Mouse (Mus musculus) myocyte (in vitro differentiated cells): ENCODE data around the gene Tmem25. TPM values are rescaled to one million over a fixed set of nuclear protein-coding genes. Genes with fewer than 3 reads are reported as not detected.

Experiments used
- H3K27me3 ChIP-seq: one replicate; pipeline ENCODE4 v1.6.1; 2011; ENCODE audit not compliant: control insufficient read depth, insufficient read depth, insufficient read length
- H3K36me3 ChIP-seq: one replicate; pipeline ENCODE4 v1.6.1; 2011; ENCODE audit not compliant: control insufficient read depth, insufficient read depth
- H3K4me2 ChIP-seq: one replicate; pipeline ENCODE4 v1.6.1; 2011; ENCODE audit warnings: low read depth, control low read depth
- H3K4me3 ChIP-seq: one replicate; pipeline ENCODE4 v1.5.1; 2011; ENCODE audit warnings: mild to moderate bottlenecking, control low read depth, moderate library complexity
- H3K79me2 ChIP-seq: one replicate; pipeline ENCODE4 v1.6.1; 2011; ENCODE audit not compliant: control insufficient read depth, insufficient read depth
- H3ac ChIP-seq: one replicate; pipeline ENCODE4 v1.6.1; 2011; ENCODE audit not compliant: control insufficient read depth, insufficient read length
- CEBPB ChIP-seq: IDR thresholded peaks from 2 replicates; pipeline ENCODE4 v1.6.1; 2011; ENCODE audit warnings: mild to moderate bottlenecking, moderate library complexity; ENCODE audit not compliant: poor library complexity, insufficient read depth, severe bottlenecking
- E2F4 ChIP-seq: IDR thresholded peaks from one replicate; pipeline ENCODE4 v1.6.1; 2011; ENCODE audit warnings: mild to moderate bottlenecking, control low read depth, moderate library complexity; ENCODE audit not compliant: insufficient read depth
- MAX ChIP-seq: IDR thresholded peaks from one replicate; pipeline ENCODE4 v1.6.1; 2011; ENCODE audit warnings: low read depth, mild to moderate bottlenecking, control low read depth
- MYOD1 ChIP-seq, 3 experiments: IDR thresholded peaks; one replicate each; pipeline ENCODE4 v1.6.1; 2011; ENCODE audit warnings: control low read depth in 2 of 3, low read depth in 2 of 3, mild to moderate bottlenecking in 2 of 3, moderate library complexity in 1 of 3; ENCODE audit not compliant: insufficient read length in 2 of 3, control insufficient read depth in 1 of 3
- MYOG ChIP-seq, 3 experiments: IDR thresholded peaks; one replicate each; pipeline ENCODE4 v1.6.1; 2011; ENCODE audit warnings: control low read depth in 2 of 3, low read depth in 2 of 3, mild to moderate bottlenecking in 2 of 3; ENCODE audit not compliant: insufficient read length in 2 of 3, control insufficient read depth in 1 of 3, insufficient read depth in 1 of 3
- POLR2A ChIP-seq: IDR thresholded peaks from one replicate; pipeline ENCODE4 v1.6.1; 2011; ENCODE audit warnings: low read depth, mild to moderate bottlenecking, control low read depth, moderate library complexity; ENCODE audit not compliant: insufficient read length
- POLR2AphosphoS2 ChIP-seq: IDR thresholded peaks from one replicate; pipeline ENCODE4 v1.6.1; 2011; ENCODE audit warnings: low read depth, control low read depth; ENCODE audit not compliant: insufficient read length
- REST ChIP-seq: IDR thresholded peaks from one replicate; pipeline ENCODE4 v1.6.1; 2011; ENCODE audit warnings: mild to moderate bottlenecking, control low read depth, moderate library complexity; ENCODE audit not compliant: insufficient read depth, insufficient read length
- SRF ChIP-seq: IDR thresholded peaks from one replicate; pipeline ENCODE4 v1.6.1; 2011; ENCODE audit warnings: low read depth; ENCODE audit not compliant: control insufficient read depth, insufficient read length
- TCF12 ChIP-seq: IDR thresholded peaks from one replicate; pipeline ENCODE4 v1.6.1; 2011; ENCODE audit warnings: mild to moderate bottlenecking, control low read depth; ENCODE audit not compliant: poor library complexity, insufficient read depth, severe bottlenecking
- TCF3 ChIP-seq: IDR thresholded peaks from one replicate; pipeline ENCODE4 v1.6.1; 2011; ENCODE audit warnings: low read depth, control low read depth; ENCODE audit not compliant: insufficient read length
- USF1 ChIP-seq: IDR thresholded peaks from one replicate; pipeline ENCODE4 v1.6.1; 2011; ENCODE audit warnings: low read depth, mild to moderate bottlenecking, control low read depth, moderate library complexity
- polyA plus RNA-seq: library from polyadenylated mRNA; unstranded; fragments of >200 nt; fragmentation: generic; extraction: Trizol; gene quantifications from one replicate; pipeline ENCODE4 v1.2.1, GENCODE M21; 2012; ENCODE audit warnings: missing spikeins

Tmem25 gene
- polyA plus RNA-seq, 1 experiment: 1.2 TPM

DNA sequence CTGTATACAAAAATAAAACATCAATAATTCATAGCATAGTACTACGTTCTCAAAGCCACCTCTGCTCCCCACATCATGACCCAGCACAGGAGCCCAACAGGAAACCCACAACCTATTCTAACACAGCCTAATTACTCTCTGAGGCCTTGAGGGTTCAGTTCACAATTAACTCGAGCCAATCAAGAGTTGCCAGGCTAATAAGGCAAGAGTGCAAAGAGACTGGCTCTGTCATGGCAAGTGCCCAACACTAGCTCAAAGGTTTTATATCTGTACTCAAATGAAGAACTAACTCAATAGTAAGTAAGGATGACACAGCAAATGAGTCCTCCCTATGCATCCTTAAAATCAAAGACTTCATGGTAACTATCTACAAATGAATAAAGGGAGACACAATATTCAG, 31.4 kb upstream of the Tmem25 start:
- no peak overlapping the region for H3K4me3 ChIP-seq
- TF ChIP-seq SRF: no peak
- TF ChIP-seq TCF12: no peak
- TF ChIP-seq MYOG (IDR thresholded peaks at IDR 0.05; ENCODE audit: control insufficient read depth in 1 of 3, insufficient read depth in 1 of 3, insufficient read length in 2 of 3, low read depth in 2 of 3): no peak
- TF ChIP-seq CEBPB: no peak
- TF ChIP-seq USF1: no peak
- TF ChIP-seq MYOD1 (IDR thresholded peaks at IDR 0.05; ENCODE audit: control insufficient read depth in 1 of 3, insufficient read length in 2 of 3, low read depth in 2 of 3): no peak
- TF ChIP-seq REST: no peak
- no peak for TF ChIP-seq MAX
- no peak for TF ChIP-seq POLR2A
- TF ChIP-seq POLR2AphosphoS2: no peak
- TF ChIP-seq TCF3: no peak
- no peak for TF ChIP-seq E2F4

DNA sequence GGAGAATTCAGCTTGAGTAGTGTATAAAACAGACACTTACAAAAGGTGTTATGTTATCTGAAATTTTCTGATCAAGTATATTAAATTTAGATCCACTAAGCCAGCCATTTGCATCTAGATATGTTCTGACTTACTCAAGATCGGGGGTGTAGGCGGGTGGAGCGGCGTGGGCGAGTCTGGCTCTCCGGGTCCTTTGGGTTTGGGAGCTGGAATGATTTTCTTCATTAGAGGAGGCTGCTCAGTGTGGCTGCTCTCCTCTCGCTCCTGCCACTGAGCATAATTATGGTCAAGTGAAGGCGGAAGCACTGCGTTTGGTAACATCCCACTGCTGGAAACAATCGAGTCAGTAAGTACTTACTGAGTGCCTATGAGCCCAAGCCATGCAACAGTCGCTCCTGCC, 29.8 kb upstream of the Tmem25 start:
- H3ac ChIP-seq: no peak overlapping the region
- no peak overlapping the region for H3K4me3 ChIP-seq
- TF ChIP-seq TCF12: no peak
- H3K27me3 ChIP-seq: no peaks in the 10 kb centered on the region
- no peak overlapping the region for H3K4me2 ChIP-seq
- H3K79me2 ChIP-seq: no peaks in the 10 kb centered on the region
- H3K36me3 ChIP-seq: peaks cover 74% of the 10 kb centered on the region

More for the DNA sequence above, 31.4 kb upstream of the Tmem25 start:
- Histone ChIP-seq H3ac (no peak overlapping the region), H3K36me3 (peaks cover 65% of the 10 kb centered on the region), H3K4me2 (no peak overlapping the region), H3K79me2 (no peaks in the 10 kb centered on the region), H3K27me3 (no peaks in the 10 kb centered on the region)

DNA sequence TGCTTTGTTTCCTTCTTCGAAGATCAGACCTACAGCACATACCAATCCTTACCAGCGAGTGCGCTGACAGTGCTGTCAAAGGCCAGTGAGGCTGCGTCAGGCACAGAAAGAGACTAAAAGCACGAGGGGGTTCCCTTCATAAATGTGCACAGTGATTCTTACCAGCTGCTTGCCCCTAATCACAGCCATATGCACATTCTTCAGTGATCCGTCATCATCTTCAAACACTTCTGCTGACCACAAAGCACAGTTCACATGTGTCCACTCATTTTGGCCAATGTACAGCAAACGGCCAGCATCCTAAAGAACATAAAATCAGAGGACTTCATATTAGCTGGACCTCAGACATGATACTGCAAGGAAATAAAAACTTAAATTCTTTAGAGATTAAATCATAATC, 27.6 kb upstream of the Tmem25 start:
- no peak overlapping the region for H3K4me3 ChIP-seq
- no peak overlapping the region for H3K4me2 ChIP-seq
- TF ChIP-seq USF1 (no peak), POLR2A (no peak), MYOD1 (IDR thresholded peaks at IDR 0.05; ENCODE audit: control insufficient read depth in 1 of 3, insufficient read length in 2 of 3, low read depth in 2 of 3) (peak in 1 of 3 experiments; percentile 22), E2F4 (no peak), MAX (no peak)

DNA sequence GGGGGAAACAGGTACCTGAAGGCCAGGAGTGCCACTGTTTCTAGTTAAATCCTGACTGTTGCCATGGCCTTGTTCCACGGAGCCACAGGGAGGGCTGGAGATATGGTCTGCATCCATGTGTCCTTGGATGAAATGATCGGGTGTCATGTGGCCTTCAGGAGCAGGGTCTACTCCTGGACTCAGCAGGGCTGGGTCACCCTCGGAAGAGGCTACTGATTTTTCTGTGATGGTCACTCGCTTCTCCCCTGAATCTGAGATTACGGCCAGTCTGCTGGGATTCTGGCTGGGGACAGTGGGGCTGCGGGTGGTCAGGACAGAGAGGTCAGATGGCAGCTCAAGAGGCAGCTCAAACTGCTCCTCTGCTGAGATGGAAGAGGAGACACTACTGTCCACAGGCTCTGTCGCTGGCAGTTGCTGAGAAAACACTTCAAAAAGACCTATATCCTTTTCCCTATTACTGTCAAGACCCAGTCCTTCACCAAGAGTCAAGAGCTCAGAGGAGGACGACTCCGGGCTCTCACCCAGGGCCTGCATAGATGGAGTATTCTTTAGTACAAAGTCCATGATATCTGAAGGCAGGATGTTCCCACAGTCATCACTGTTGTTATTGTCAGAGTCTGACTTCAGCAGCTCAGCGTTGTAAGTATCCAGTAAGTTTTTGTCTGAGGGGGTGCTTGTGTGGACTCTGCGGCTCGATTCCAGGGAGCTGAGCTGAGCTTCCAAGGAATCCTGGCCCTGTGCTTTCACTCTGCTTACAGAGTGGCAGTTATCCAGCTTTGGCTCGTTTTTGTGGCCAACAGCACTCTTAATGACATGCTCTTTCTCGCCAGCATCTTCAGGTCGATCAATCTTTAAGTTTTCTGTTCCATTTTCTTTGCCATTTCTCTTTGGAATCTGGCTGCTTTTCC, 21.1 kb upstream of the Tmem25 start:
- H3ac ChIP-seq: no peak overlapping the region
- H3K4me3 ChIP-seq: no peak overlapping the region
- no peak for TF ChIP-seq USF1
- no peak for TF ChIP-seq MAX
- TF ChIP-seq POLR2A: no peak
- TF ChIP-seq TCF12: no peak
- no peak for TF ChIP-seq POLR2AphosphoS2
- TF ChIP-seq TCF3: no peak
- TF ChIP-seq CEBPB: no peak
- TF ChIP-seq MYOD1 (IDR thresholded peaks at IDR 0.05; ENCODE audit: control insufficient read depth in 1 of 3, insufficient read length in 2 of 3, low read depth in 2 of 3): no peak
- TF ChIP-seq SRF: no peak
- TF ChIP-seq REST: no peak
- TF ChIP-seq MYOG (IDR thresholded peaks at IDR 0.05; ENCODE audit: control insufficient read depth in 1 of 3, insufficient read depth in 1 of 3, insufficient read length in 2 of 3, low read depth in 2 of 3): no peak
- no peak for TF ChIP-seq E2F4
- H3K79me2 ChIP-seq: no peaks in the 10 kb centered on the region
- peaks cover 56% of the 10 kb centered on the region for H3K36me3 ChIP-seq
- H3K4me2 ChIP-seq: no peak overlapping the region
- no peaks in the 10 kb centered on the region for H3K27me3 ChIP-seq

More for the DNA sequence above, 27.6 kb upstream of the Tmem25 start:
- H3ac ChIP-seq: no peak overlapping the region
- no peaks in the 10 kb centered on the region for H3K27me3 ChIP-seq
- peaks cover 73% of the 10 kb centered on the region for H3K36me3 ChIP-seq
- no peaks in the 10 kb centered on the region for H3K79me2 ChIP-seq

DNA sequence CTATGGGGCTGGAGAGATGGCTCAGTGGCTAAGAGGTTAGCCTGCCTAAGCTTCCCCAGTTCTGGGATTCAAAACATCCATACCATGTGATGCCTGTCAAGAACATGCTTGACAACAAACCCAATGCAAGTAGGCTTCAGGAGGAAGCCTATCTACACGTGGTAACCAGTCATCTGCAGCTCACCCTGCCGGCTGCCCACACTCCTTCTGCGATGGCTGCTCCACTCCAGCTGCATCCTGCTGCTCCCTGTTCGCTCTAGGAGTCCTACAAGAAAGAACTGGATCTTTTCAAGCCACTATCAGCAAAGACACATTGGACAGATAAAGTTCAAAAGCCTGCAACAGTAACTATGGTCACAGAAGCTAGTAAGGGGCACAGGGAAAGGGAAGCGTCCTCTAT, 18.4 kb upstream of the Tmem25 start:
- no peaks in the 10 kb centered on the region for H3K27me3 ChIP-seq
- no peak overlapping the region for H3K4me3 ChIP-seq
- H3K36me3 ChIP-seq: peaks cover 55% of the 10 kb centered on the region
- TF ChIP-seq USF1: no peak
- no peak for TF ChIP-seq MYOG (IDR thresholded peaks at IDR 0.05; ENCODE audit: control insufficient read depth in 1 of 3, insufficient read depth in 1 of 3, insufficient read length in 2 of 3, low read depth in 2 of 3)
- no peak for TF ChIP-seq MYOD1 (IDR thresholded peaks at IDR 0.05; ENCODE audit: control insufficient read depth in 1 of 3, insufficient read length in 2 of 3, low read depth in 2 of 3)
- no peak for TF ChIP-seq CEBPB
- TF ChIP-seq MAX: no peak
- no peak for TF ChIP-seq TCF12
- TF ChIP-seq POLR2A: no peak
- TF ChIP-seq E2F4: no peak
- TF ChIP-seq POLR2AphosphoS2: no peak
- no peak for TF ChIP-seq REST
- TF ChIP-seq TCF3: no peak
- no peak for TF ChIP-seq SRF
- H3K79me2 ChIP-seq: no peaks in the 10 kb centered on the region
- H3K4me2 ChIP-seq: no peak overlapping the region
- no peak overlapping the region for H3ac ChIP-seq
